In the genomic region with DNA sequence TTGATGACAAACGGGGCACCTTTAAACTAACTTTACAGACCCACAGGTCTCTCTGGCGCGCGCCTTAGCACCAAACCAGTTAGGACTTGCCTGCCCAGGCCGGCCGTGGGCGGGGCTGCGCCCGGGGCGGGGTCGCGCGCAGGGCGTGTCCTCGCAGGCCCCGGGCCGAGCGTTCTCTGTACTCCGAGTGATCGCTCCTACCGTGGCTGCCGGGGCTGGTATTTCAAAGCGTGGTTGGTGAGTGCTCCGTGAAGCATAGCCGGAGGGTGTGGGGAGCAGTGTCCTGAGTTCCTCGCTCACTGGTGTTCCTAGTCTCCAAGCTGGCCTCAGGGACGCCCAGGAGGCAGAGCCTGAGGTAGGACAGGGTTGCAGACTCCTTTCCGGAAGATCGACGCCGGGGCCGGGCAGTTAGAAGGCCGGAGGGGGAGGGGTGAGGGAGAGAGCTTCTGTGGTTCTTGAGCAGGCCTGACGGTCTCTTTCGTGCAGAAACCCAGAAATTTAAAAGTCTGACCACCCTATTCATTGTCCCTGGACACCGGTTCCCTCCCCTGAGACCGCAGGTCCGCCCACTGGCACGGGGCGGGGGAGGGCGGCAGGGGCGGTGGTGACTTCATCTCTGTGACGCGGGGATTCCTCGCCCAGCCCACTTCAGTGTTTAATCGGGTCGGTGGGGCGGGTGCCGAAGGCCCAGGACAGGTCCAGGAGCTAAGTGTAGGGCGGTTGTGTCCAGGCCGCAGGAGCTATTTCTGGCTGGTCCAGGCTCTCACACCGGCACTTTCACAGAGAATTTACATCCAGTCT, we compare ENCODE assay signal across 8 mouse cellular contexts. TPM values are rescaled to one million over a fixed set of nuclear protein-coding genes. Genes with fewer than 3 reads are reported as not detected.
A peak's percentile ranks its signal among the peaks of the same experiment; 100 is the strongest.
DNase-seq lines count a peak whose midpoint lies in the region; ATAC-seq and TF ChIP-seq lines count a peak whose summit lies in the region.

Gene Cd151 (plus strand): TSS at position 163 of the 801 bp plus-strand sequence.

- peak within 1 kb of the TSS; percentile 95 to 98 for H3K27ac ChIP-seq in heart, embryonic 14.5 days (replicated peaks in 1 of 2; ENCODE audit: control insufficient read depth in 1 of 2, insufficient read depth in 1 of 2, low read depth in 2 of 2, low read length in 2 of 2)
- peak within 1 kb of the TSS; percentile 81 for H3K27ac ChIP-seq in liver, embryonic 15.5 days (replicated peaks)
- H3K27ac ChIP-seq in neural tube, embryonic 11.5 days (ENCODE audit: low read depth, low read length): peak within 1 kb of the TSS; percentile 83

- H3K9ac ChIP-seq in heart, embryonic 14.5 days (ENCODE audit: low read length): peak within 1 kb of the TSS; percentile 96
- H3K9ac ChIP-seq in liver, embryonic 15.5 days: peak within 1 kb of the TSS; percentile 83
- peak within 1 kb of the TSS; percentile 86 for H3K9ac ChIP-seq in neural tube, embryonic 11.5 days (ENCODE audit: low read length)

- H3K9me3 ChIP-seq in heart, embryonic 14.5 days (ENCODE audit: control insufficient read depth, low read length): no peaks in the 10 kb centered on the region
- no peaks in the 10 kb centered on the region for H3K9me3 ChIP-seq in liver, embryonic 15.5 days (replicated peaks)
- H3K9me3 ChIP-seq in neural tube, embryonic 11.5 days (ENCODE audit: control insufficient read depth, low read length): no peaks in the 10 kb centered on the region

- WGBS in heart, embryonic 14.5 days: under 1% methylated on average over 52 of the region's 52 CpGs
- WGBS in liver, embryonic 15.5 days (ENCODE audit: insufficient replicate concordance): under 1% methylated on average over 52 of the region's 52 CpGs
- under 1% methylated on average over 52 of the region's 52 CpGs for WGBS in neural tube, embryonic 11.5 days

- H3ac ChIP-seq in C2C12 (ENCODE audit: control insufficient read depth, insufficient read length, low read depth): peak within 1 kb of the TSS; percentile 97

- TF ChIP-seq CTCF in C2C12 (IDR thresholded peaks at IDR 0.05; ENCODE audit: control insufficient read depth, insufficient read depth, insufficient read length): no peak

- H3K79me2 ChIP-seq in C2C12 (ENCODE audit: control insufficient read depth, insufficient read depth): peaks cover 55% of the 10 kb centered on the region

- peak within 1 kb of the TSS; percentile 69 for H3K4me3 ChIP-seq in C2C12 (ENCODE audit: insufficient read depth, poor library complexity, severe bottlenecking)
- H3K4me3 ChIP-seq in heart, embryonic 14.5 days (ENCODE audit: control insufficient read depth in 1 of 2, insufficient read depth in 1 of 2, low read depth in 1 of 2, low read length in 2 of 2): peak within 1 kb of the TSS; percentile 77 to 85
- H3K4me3 ChIP-seq in liver, embryonic 15.5 days (replicated peaks): peak within 1 kb of the TSS; percentile 76
- H3K4me3 ChIP-seq in neural tube, embryonic 11.5 days (ENCODE audit: low read depth, low read length): peak within 1 kb of the TSS; percentile 72

- peak within 1 kb of the TSS; percentile 91 for H3K4me2 ChIP-seq in heart, embryonic 14.5 days (ENCODE audit: low read length)
- peak within 1 kb of the TSS; percentile 96 for H3K4me2 ChIP-seq in liver, embryonic 15.5 days
- H3K4me2 ChIP-seq in neural tube, embryonic 11.5 days (ENCODE audit: low read depth): peak within 1 kb of the TSS; percentile 68

- H3K79me3 ChIP-seq in C2C12 (ENCODE audit: low read depth): peaks cover 22% of the 10 kb centered on the region

- DNase-seq in adrenal gland, postnatal 25 days: peak; percentile 92
- DNase-seq in kidney, postnatal 10 days: peak; percentile 96
- peak; percentile 90 for DNase-seq in neural tube, embryonic 11.5 days (ENCODE audit: low spot score)
- peak; percentile 68 to 72 for DNase-seq in thymus, adult 18-20 months

- ATAC-seq in erythroblast, adult 5-6 weeks (replicated peaks; ENCODE audit: low FRiP score, poor library complexity, severe bottlenecking): peak; percentile 71
- ATAC-seq in heart, embryonic 14.5 days (ENCODE audit: insufficient number of reproducible peaks, insufficient read depth, low FRiP score, low read depth): peak; percentile 73
- ATAC-seq in liver, embryonic 15.5 days (ENCODE audit: insufficient read depth): peak; percentile 85
- ATAC-seq in neural tube, embryonic 11.5 days (ENCODE audit: insufficient read depth, low FRiP score, low TSS enrichment): peak; percentile 66

- peaks cover 27% of the 10 kb centered on the region for H3K36me3 ChIP-seq in C2C12 (ENCODE audit: control insufficient read depth, insufficient read depth)
- H3K36me3 ChIP-seq in heart, embryonic 14.5 days (ENCODE audit: control insufficient read depth, insufficient read depth, low read length): peaks cover 32% of the 10 kb centered on the region
- H3K36me3 ChIP-seq in liver, embryonic 15.5 days (replicated peaks): peaks cover 32% of the 10 kb centered on the region
- peaks cover 18% of the 10 kb centered on the region for H3K36me3 ChIP-seq in neural tube, embryonic 11.5 days (ENCODE audit: control insufficient read depth, insufficient read depth, low read length)

- no peaks in the 10 kb centered on the region for H3K27me3 ChIP-seq in C2C12 (ENCODE audit: control insufficient read depth, insufficient read depth, insufficient read length)
- peaks cover 20% of the 10 kb centered on the region for H3K27me3 ChIP-seq in heart, embryonic 14.5 days (ENCODE audit: control insufficient read depth, insufficient read depth, low read length)
- H3K27me3 ChIP-seq in liver, embryonic 15.5 days: peaks cover 46% of the 10 kb centered on the region
- H3K27me3 ChIP-seq in neural tube, embryonic 11.5 days (ENCODE audit: control insufficient read depth, insufficient read depth, low read length): peaks cover 43% of the 10 kb centered on the region

- peaks cover 36 to 46% of the 10 kb centered on the region in 2 experiments for H3K4me1 ChIP-seq in heart, embryonic 14.5 days (ENCODE audit: control insufficient read depth in 2 of 2, insufficient read depth in 2 of 2, low read length in 2 of 2)
- peaks cover 65% of the 10 kb centered on the region for H3K4me1 ChIP-seq in liver, embryonic 15.5 days (replicated peaks)
- H3K4me1 ChIP-seq in neural tube, embryonic 11.5 days (ENCODE audit: control insufficient read depth, insufficient read depth, low read length): peaks cover 18% of the 10 kb centered on the region

TF ChIP-seq in C2C12, 6 proteins besides CTCF, POLR2A, EP300 and RAD21:
- TF ChIP-seq USF1 (IDR thresholded peaks at IDR 0.05; ENCODE audit: low read depth) (no peak), FOSL1 (IDR thresholded peaks at IDR 0.05; ENCODE audit: insufficient read depth, low read length, poor library complexity, severe bottlenecking) (no peak), MYOD1 (IDR thresholded peaks at IDR 0.05; ENCODE audit: control insufficient read depth, insufficient read length, low read depth) (no peak), CEBPB (IDR thresholded peaks at IDR 0.05; ENCODE audit: low read depth) (no peak), MYOG (IDR thresholded peaks at IDR 0.05; ENCODE audit: control insufficient read depth, extremely low read depth, insufficient read length) (no peak), MAX (IDR thresholded peaks at IDR 0.05) (peak; percentile 29)

RNA-seq across cellular contexts. Expression of gene Cd151, which starts in this region (rescaled TPM):
- 334 TPM for polyA plus RNA-seq in C2C12 (2012; fragmentation: generic; extraction: Trizol)
- 287 and 310 TPM in 2 replicates for total RNA-seq in adrenal gland, postnatal 25 days (2021)
- total RNA-seq in erythroblast, adult 5-6 weeks (2015; ENCODE audit: low replicate concordance): 5.2 TPM in 1 of 2 replicates, not detected in the other
- total RNA-seq in erythroblast, adult 5-6 weeks (2017; ENCODE audit: low replicate concordance): 9.5 and 11.0 TPM in 2 replicates
- polyA plus RNA-seq in heart, embryonic 14.5 days (2014; fragmentation: Nextera tagmentation; extraction: Ambion mirVana): 77.5 and 115 TPM in 2 replicates
- 5.0 and 6.3 TPM in 2 replicates for polyA plus RNA-seq in liver, embryonic 15.5 days (2015; fragmentation: Nextera tagmentation; extraction: Ambion mirVana)
- polyA plus RNA-seq in neural tube, embryonic 11.5 days (2014; fragmentation: Nextera tagmentation; extraction: Ambion mirVana): 44.3 and 52.2 TPM in 2 replicates

Comparison
In these comparisons a context has a peak if more than half of its experiments do, and no peak if none do; other contexts are left out.
1. Peak in every context shown above with its lines: DNase-seq, ATAC-seq, H3K4me3 ChIP-seq and H3K27ac ChIP-seq.
2. RNA of gene Cd151 (total RNA-seq): 287 to 310 TPM in adrenal gland, postnatal 25 days; 5.2 to 11.0 TPM in erythroblast, adult 5-6 weeks; every median in the first group is over 10 times any median in the second.